Mouse (Mus musculus) embryonic facial prominence, embryonic 10.5 days (tissue): ENCODE data around the gene Lmbrd1. TPM values are rescaled to one million over a fixed set of nuclear protein-coding genes. Genes with fewer than 3 reads are reported as not detected.

Experiments used
- polyA plus RNA-seq: library from polyadenylated mRNA; unstranded; fragments of >200 nt; fragmentation: Nextera tagmentation; extraction: Ambion mirVana; gene quantifications from 2 replicates; pipeline ENCODE4 v1.2.1, GENCODE M21; 2016

The Lmbrd1 gene
- polyA plus RNA-seq, 1 experiment from 2014 or later, result 21.3 TPM

Other genes starting within 250 kb of the Lmbrd1 start
- 0.26 and 0.42 TPM in 2 replicates for gene Col19a1, start 91.2 kb upstream of the Lmbrd1 start, polyA plus RNA-seq